Mouse (Mus musculus) midbrain, postnatal 0 days (tissue): ENCODE measurements around the gene Ttll7. TPM values are rescaled to one million over a fixed set of nuclear protein-coding genes. Genes with fewer than 3 reads are reported as not detected.

ENCODE experiments used
- ATAC-seq: fragments of 200-750 bp; cut with Nextera tagmentation; 2 replicates; pipeline ENCODE4 v1.8.0; 2017; ENCODE audit warnings: moderate number of reproducible peaks, mild to moderate bottlenecking, moderate TSS enrichment, moderate library complexity; ENCODE audit not compliant: low FRiP score
- DNase-seq: peaks from one replicate; pipeline ENCODE4 v3.0.0-alpha.2; 2015; ENCODE audit warnings: low spot score
- H3K27ac ChIP-seq: fragments of 300-500 bp; sonication (generic); 2 replicates; pipeline ENCODE4 v1.5.1; 2014; ENCODE audit warnings: low read depth, mild to moderate bottlenecking, low read length, mixed read lengths
- H3K27me3 ChIP-seq: fragments of 300-500 bp; sonication (generic); 2 replicates; pipeline ENCODE4 v1.6.1; 2014; ENCODE audit warnings: low read length, control low read depth, mixed read lengths; ENCODE audit not compliant: insufficient read depth
- H3K36me3 ChIP-seq: fragments of 300-500 bp; sonication (generic); 2 replicates; pipeline ENCODE4 v1.6.1; 2014; ENCODE audit warnings: low read length, control low read depth, mixed read lengths; ENCODE audit not compliant: insufficient read depth
- H3K4me1 ChIP-seq: fragments of 300-500 bp; sonication (generic); 2 replicates; pipeline ENCODE4 v1.6.1; 2014; ENCODE audit warnings: mild to moderate bottlenecking, control low read depth, antibody characterized with exemption, low read length, mixed read lengths; ENCODE audit not compliant: insufficient read depth
- H3K4me2 ChIP-seq: fragments of 300-500 bp; sonication (generic); 2 replicates; pipeline ENCODE4 v1.6.1; 2014; ENCODE audit warnings: low read depth, mild to moderate bottlenecking, low read length, mixed read lengths; ENCODE audit not compliant: poor library complexity, severe bottlenecking
- H3K4me3 ChIP-seq: fragments of 300-500 bp; sonication (generic); 2 replicates; pipeline ENCODE4 v1.5.1; 2014; ENCODE audit warnings: low read depth, mild to moderate bottlenecking, low read length, moderate library complexity
- H3K9ac ChIP-seq: fragments of 300-500 bp; sonication (generic); replicated peaks from 2 replicates; pipeline ENCODE4 v1.6.1; 2014; ENCODE audit warnings: mild to moderate bottlenecking, low read length, moderate library complexity, mixed read lengths; ENCODE audit not compliant: poor library complexity, severe bottlenecking
- H3K9me3 ChIP-seq: fragments of 300-500 bp; sonication (generic); 2 replicates; pipeline ENCODE4 v1.6.1; 2016; ENCODE audit warnings: low read length, control low read depth
- CTCF ChIP-seq: IDR thresholded peaks from 2 replicates; pipeline ENCODE4 v1.5.1; 2016; ENCODE audit warnings: antibody characterized with exemption, mild to moderate bottlenecking
- WGBS: fragments of 180-500 bp; shearing (Covaris S2); extraction: QIAGEN DNeasy Blood & Tissue Kit; methylation state at CpG from one replicate; pipeline ENCODE4 v1.1.7; 2014; 5-methylcytosine and 5-hydroxymethylcytosine counted together
- polyA plus RNA-seq: library from polyadenylated mRNA; unstranded; fragments of >200 nt; fragmentation: Nextera tagmentation; extraction: Ambion mirVana; gene quantifications from 2 replicates; pipeline ENCODE4 v1.2.1, GENCODE M21; 2015
- total RNA-seq: library from RNA; depleted of rRNA; stranded (reverse); fragments of >200 nt; gene quantifications from 2 replicates; pipeline ENCODE4 v1.2.3, GENCODE M21; 2014

Ttll7 gene
- total and polyA plus RNA-seq, 2 experiments from 2014 or later: 9.1 to 20.5 TPM

GRCm38 (mm10) chr3:146945887-146946286 is 93.7 kb downstream of the Ttll7 start:
- H3K27ac ChIP-seq: no peak overlapping the region
- H3K9ac ChIP-seq: peak overlapping the region; percentile 37; the same call in 1 of the 2 replicates

GRCm38 (mm10) chr3:146946641-146947040 is 94.5 kb downstream of the Ttll7 start:
- Histone ChIP-seq H3K4me1 (no peaks in the 10 kb centered on the region), H3K9ac (no peak overlapping the region), H3K4me3 (no peak overlapping the region), H3K36me3 (0 out of 2 replicates have a peak, but pooled peaks cover 2% of the 10 kb centered on the region), H3K27ac (no peak overlapping the region), H3K27me3 (no peaks in the 10 kb centered on the region), H3K9me3 (no peaks in the 10 kb centered on the region), H3K4me2 (no peak overlapping the region)
- whole genome bisulfite sequencing: 85% methylated on average over 8 of the region's 8 CpGs
- ATAC-seq (no peak), DNase-seq (no peak)
- no peak for TF ChIP-seq CTCF

More at GRCm38 (mm10) chr3:146945887-146946286, 93.7 kb downstream of the Ttll7 start:
- peak; percentile 88 for TF ChIP-seq CTCF
- H3K36me3 ChIP-seq: 0 out of 2 replicates have a peak, but pooled peaks cover 2% of the 10 kb centered on the region
- WGBS: under 1% methylated on average over 13 of the region's 13 CpGs
- ATAC-seq: peak; percentile 69
- peak overlapping the region; percentile 25 for H3K4me3 ChIP-seq
- DNase-seq: peak; percentile 86
- H3K4me1 ChIP-seq: no peaks in the 10 kb centered on the region
- no peaks in the 10 kb centered on the region for H3K27me3 ChIP-seq
- H3K9me3 ChIP-seq: no peaks in the 10 kb centered on the region
- H3K4me2 ChIP-seq: peak overlapping the region; percentile 52

GRCm38 (mm10) chr3:146956792-146957191 is 104.6 kb downstream of the Ttll7 start:
- H3K4me1 ChIP-seq: no peaks in the 10 kb centered on the region
- H3K27me3 ChIP-seq: no peaks in the 10 kb centered on the region
- no peak overlapping the region for H3K27ac ChIP-seq
- H3K4me3 ChIP-seq: no peak overlapping the region
- H3K36me3 ChIP-seq: no peaks in the 10 kb centered on the region
- peak overlapping the region; percentile 1; the same call in 1 of the 2 replicates for H3K4me2 ChIP-seq
- no peak for TF ChIP-seq CTCF
- no peak for DNase-seq
- WGBS: 85% methylated on average over 8 of the region's 8 CpGs
- no peak overlapping the region for H3K9ac ChIP-seq
- ATAC-seq: no peak
- H3K9me3 ChIP-seq: no peaks in the 10 kb centered on the region

- H3K27ac ChIP-seq: no peak overlapping the region
These were observed 110.7 kb downstream of the Ttll7 start for GRCm38 (mm10) chr3:146962838-146963237.

GRCm38 (mm10) chr3:146964384-146964783 is 112.2 kb downstream of the Ttll7 start:
- Histone ChIP-seq H3K9ac (no peak overlapping the region), H3K9me3 (no peaks in the 10 kb centered on the region), H3K4me2 (no peak overlapping the region), H3K36me3 (peaks cover 13% of the 10 kb centered on the region; the same call in 1 of the 2 replicates), H3K27ac (no peak overlapping the region), H3K4me3 (no peak overlapping the region), H3K27me3 (no peaks in the 10 kb centered on the region), H3K4me1 (no peaks in the 10 kb centered on the region)
- no peak for TF ChIP-seq CTCF
- no peak for ATAC-seq
- 95% methylated on average over 3 of the region's 3 CpGs for WGBS
- DNase-seq: no peak

More at GRCm38 (mm10) chr3:146962838-146963237, 110.7 kb downstream of the Ttll7 start:
- Histone ChIP-seq H3K4me2 (no peak overlapping the region), H3K9me3 (no peaks in the 10 kb centered on the region), H3K4me3 (no peak overlapping the region), H3K36me3 (0 out of 2 replicates have a peak, but pooled peaks cover 3% of the 10 kb centered on the region), H3K4me1 (no peaks in the 10 kb centered on the region), H3K9ac (no peak overlapping the region), H3K27me3 (no peaks in the 10 kb centered on the region)
- ATAC-seq: no peak
- no peak for DNase-seq
- no peak for TF ChIP-seq CTCF

GRCm38 (mm10) chr3:146967242-146967641 is 115.1 kb downstream of the Ttll7 start:
- ATAC-seq: no peak
- H3K4me3 ChIP-seq: no peak overlapping the region
- peaks cover 15% of the 10 kb centered on the region; the same call in 1 of the 2 replicates for H3K36me3 ChIP-seq
- 83% methylated on average over 7 of the region's 7 CpGs for WGBS
- no peak overlapping the region for H3K4me2 ChIP-seq
- DNase-seq: no peak
- no peaks in the 10 kb centered on the region for H3K4me1 ChIP-seq
- H3K27me3 ChIP-seq: no peaks in the 10 kb centered on the region
- no peaks in the 10 kb centered on the region for H3K9me3 ChIP-seq
- H3K9ac ChIP-seq: no peak overlapping the region
- TF ChIP-seq CTCF: no peak
- H3K27ac ChIP-seq: no peak overlapping the region
